Mouse (Mus musculus) kidney, postnatal 25 days (tissue): Measurements from ENCODE around the gene Agr3.

Experiments
- DNase-seq, 2 experiments: peaks; one replicate each; pipeline ENCODE4 v3.0.0; 2021; ENCODE audit warnings: mixed read lengths in 2 of 2

The Agr3 gene

GRCm38 (mm10) chr12:35984743-35985142, 59.3 kb downstream of the Agr3 start:
- no peak for DNase-seq

GRCm38 (mm10) chr12:35992711-35993110, 67.3 kb downstream of the Agr3 start, which contains the start of gene Agr2:
Gene Agr2, plus strand, starts transcription at chr12:35992907.
- no peak for DNase-seq

GRCm38 (mm10) chr12:35993583-35993982, 68.2 kb downstream of the Agr3 start:
- DNase-seq = no peak

- no peak for DNase-seq
These were observed 68.7 kb downstream of the Agr3 start for GRCm38 (mm10) chr12:35994098-35994497.

GRCm38 (mm10) chr12:35995799-35996198, 70.4 kb downstream of the Agr3 start:
- peak in 1 of 2 experiments; percentile 60 for DNase-seq
